Mouse (Mus musculus) CH12.LX (cell line): ENCODE measurements around the gene Taf8. TPM values are rescaled to one million over a fixed set of nuclear protein-coding genes. Genes with fewer than 3 reads are reported as not detected.

Experiments used
- DNase-seq: peaks from one replicate; pipeline ENCODE4 v3.0.0-alpha.2; 2013; ENCODE audit errors: extremely low read depth
- H3K27ac ChIP-seq: 2 replicates; pipeline ENCODE4 v1.5.1; 2012; ENCODE audit warnings: low read depth, mild to moderate bottlenecking, control low read depth, moderate library complexity; ENCODE audit not compliant: insufficient read depth
- H3K27me3 ChIP-seq: replicated peaks from 2 replicates; pipeline ENCODE3; 2012; ENCODE audit warnings: inconsistent platforms
- H3K36me3 ChIP-seq, 2 experiments: replicated peaks in 1 of 2; 2 replicates each; pipeline versions ENCODE3 to v1.6.1; 2012; ENCODE audit warnings: inconsistent platforms in 1 of 2, low read length in 1 of 2, mild to moderate bottlenecking in 1 of 2, mixed read lengths in 1 of 2, moderate library complexity in 1 of 2; ENCODE audit not compliant: control insufficient read depth in 1 of 2, insufficient read depth in 1 of 2
- H3K4me1 ChIP-seq, 2 experiments: 2 replicates each; pipeline ENCODE4 v1.6.1; 2012; ENCODE audit warnings: inconsistent platforms in 1 of 2, moderate library complexity in 1 of 2; ENCODE audit not compliant: insufficient read depth in 2 of 2, control insufficient read depth in 1 of 2
- H3K4me2 ChIP-seq: 2 replicates; pipeline ENCODE4 v1.6.1; 2012; ENCODE audit warnings: low read depth, mild to moderate bottlenecking, control low read depth; ENCODE audit not compliant: poor library complexity, insufficient read depth, severe bottlenecking
- H3K4me3 ChIP-seq, 3 experiments: fragments of 150-350 bp in 1 of 3; sonication (generic) in 1 of 3; replicated peaks in 1 of 3; 2 replicates each; pipeline versions ENCODE3 to v1.5.1; 2011 to 2012; ENCODE audit warnings: low read depth in 2 of 3, low read length in 2 of 3, mild to moderate bottlenecking in 2 of 3, moderate library complexity in 2 of 3, control low read depth in 1 of 3, improper control_type of control experiment in 1 of 3, inconsistent platforms in 1 of 3, mixed read lengths in 1 of 3; ENCODE audit not compliant: poor library complexity in 1 of 3
- H3K79me2 ChIP-seq: replicated peaks from 2 replicates; pipeline ENCODE4 v1.6.1; 2012; ENCODE audit warnings: mild to moderate bottlenecking, moderate library complexity; ENCODE audit not compliant: control insufficient read depth, poor library complexity, insufficient read depth, severe bottlenecking; ENCODE audit errors: extremely low read depth
- H3K9ac ChIP-seq: 2 replicates; pipeline ENCODE4 v1.6.1; 2012; ENCODE audit warnings: low read depth, mild to moderate bottlenecking, control low read depth, moderate library complexity; ENCODE audit not compliant: insufficient read depth
- H3K9me3 ChIP-seq: replicated peaks from 2 replicates; pipeline ENCODE3; 2012; ENCODE audit warnings: low read length, inconsistent platforms, mixed read lengths
- CHD1 ChIP-seq: IDR thresholded peaks from 2 replicates; pipeline ENCODE4 v1.6.1; 2012; ENCODE audit warnings: low read depth, low read length, improper control_type of control experiment, inconsistent platforms
- CHD2 ChIP-seq: IDR thresholded peaks from 2 replicates; pipeline ENCODE4 v1.6.1; 2011; ENCODE audit warnings: low read length, improper control_type of control experiment
- CTCF ChIP-seq, 2 experiments: IDR thresholded peaks in 1 of 2; conservative IDR thresholded peaks in 1 of 2; 2 replicates each; pipeline ENCODE4 v1.5.1; 2011 to 2012; ENCODE audit warnings: low read depth in 2 of 2, low read length in 2 of 2, improper control_type of control experiment in 1 of 2, inconsistent platforms in 1 of 2, mild to moderate bottlenecking in 1 of 2, moderate library complexity in 1 of 2
- E2F4 ChIP-seq: IDR thresholded peaks from 2 replicates; pipeline ENCODE4 v1.6.1; 2011; ENCODE audit warnings: low read depth, low read length, improper control_type of control experiment; ENCODE audit not compliant: insufficient replicate concordance
- HCFC1 ChIP-seq: IDR thresholded peaks from 2 replicates; pipeline ENCODE4 v1.6.1; 2012; ENCODE audit warnings: low read depth, mild to moderate bottlenecking, inconsistent platforms, low read length, improper control_type of control experiment
- IRF4 ChIP-seq: IDR thresholded peaks from 2 replicates; pipeline ENCODE4 v1.6.1; 2014; ENCODE audit warnings: low read depth, mild to moderate bottlenecking, inconsistent platforms, low read length, improper control_type of control experiment
- JUN ChIP-seq: IDR thresholded peaks from 2 replicates; pipeline ENCODE4 v1.6.1; 2011; ENCODE audit warnings: low read depth, mild to moderate bottlenecking, low read length, improper control_type of control experiment, moderate library complexity; ENCODE audit not compliant: insufficient read depth
- JUND ChIP-seq: conservative IDR thresholded peaks from 2 replicates; pipeline ENCODE4 v1.6.1; 2011; ENCODE audit warnings: low read depth, low read length, improper control_type of control experiment
- KAT2A ChIP-seq: IDR thresholded peaks from 2 replicates; pipeline ENCODE4 v1.6.1; 2012; ENCODE audit warnings: low read length, improper control_type of control experiment, inconsistent platforms; ENCODE audit not compliant: insufficient replicate concordance
- MAZ ChIP-seq: IDR thresholded peaks from 2 replicates; pipeline ENCODE4 v1.6.1; 2012; ENCODE audit warnings: low read depth, mild to moderate bottlenecking, inconsistent platforms, low read length, improper control_type of control experiment, moderate library complexity
- MEF2A ChIP-seq: IDR thresholded peaks from 2 replicates; pipeline ENCODE4 v1.6.1; 2014; ENCODE audit warnings: low read depth, mild to moderate bottlenecking, inconsistent platforms, low read length, improper control_type of control experiment, borderline replicate concordance
- NELFE ChIP-seq: IDR thresholded peaks from 2 replicates; pipeline ENCODE4 v1.6.1; 2011; ENCODE audit warnings: low read depth, low read length, improper control_type of control experiment
- NRF1 ChIP-seq: IDR thresholded peaks from 2 replicates; pipeline ENCODE4 v1.6.1; 2014; ENCODE audit warnings: low read depth, mild to moderate bottlenecking, inconsistent platforms, low read length, improper control_type of control experiment, moderate library complexity
- PAX5 ChIP-seq: IDR thresholded peaks from 2 replicates; pipeline ENCODE4 v1.6.1; 2012; ENCODE audit warnings: low read length, inconsistent platforms, mixed read lengths
- POLR2A ChIP-seq: IDR thresholded peaks from 2 replicates; pipeline ENCODE4 v1.6.1; 2011; ENCODE audit warnings: low read depth, mild to moderate bottlenecking, improper control_type of control experiment, low read length
- RAD21 ChIP-seq: IDR thresholded peaks from 2 replicates; pipeline ENCODE4 v1.6.1; 2011; ENCODE audit warnings: low read depth, mild to moderate bottlenecking, low read length, improper control_type of control experiment, moderate library complexity
- SIN3A ChIP-seq: IDR thresholded peaks from 2 replicates; pipeline ENCODE4 v1.6.1; 2012; ENCODE audit warnings: low read length, improper control_type of control experiment, inconsistent platforms
- SMC3 ChIP-seq: IDR thresholded peaks from 2 replicates; pipeline ENCODE4 v1.6.1; 2011; ENCODE audit warnings: low read depth, low read length, improper control_type of control experiment
- TCF12 ChIP-seq: IDR thresholded peaks from 2 replicates; pipeline ENCODE4 v1.6.1; 2014; ENCODE audit warnings: low read depth, mild to moderate bottlenecking, inconsistent platforms, low read length, improper control_type of control experiment
- USF2 ChIP-seq: conservative IDR thresholded peaks from 2 replicates; pipeline ENCODE4 v1.6.1; 2011; ENCODE audit warnings: low read depth, low read length, improper control_type of control experiment
- ZKSCAN1 ChIP-seq: IDR thresholded peaks from 2 replicates; pipeline ENCODE4 v1.6.1; 2012; ENCODE audit warnings: low read depth, inconsistent platforms, low read length, improper control_type of control experiment, borderline replicate concordance
- ZMIZ1 ChIP-seq: IDR thresholded peaks from 2 replicates; pipeline ENCODE4 v1.6.1; 2012; ENCODE audit warnings: low read depth, mild to moderate bottlenecking, inconsistent platforms, low read length, improper control_type of control experiment
- dilution Hi-C: fragments of 300-500 bp; cut with MboI; formaldehyde crosslinking; loops from 2 replicates; pipeline ENCODE4 v1.14.3; 2020; ENCODE audit warnings: low sequenced_read_pairs; ENCODE audit not compliant: extremely low pct_unique_long_range_greater_than_20kb, extremely low pct_ligation_motif_present
- in situ Hi-C: fragments of 300-500 bp; cut with MboI; formaldehyde crosslinking; loops from 3 replicates; pipeline ENCODE4 v1.14.3; 2019; ENCODE audit warnings: low sequenced_read_pairs, low pct_ligation_motif_present, low pct_unique_long_range_greater_than_20kb, mixed read lengths
- polyA plus RNA-seq: library from polyadenylated mRNA; unstranded; fragments of >175 nt; gene quantifications from 2 replicates; pipeline ENCODE4 v1.2.1, GENCODE M21; 2012; ENCODE audit warnings: low read depth; ENCODE audit not compliant: insufficient read length
- total RNA-seq, 2 experiments: library from RNA; depleted of rRNA; stranded (reverse); fragments of 300-350 nt in 1 of 2; fragments of >200 nt in 1 of 2; gene quantifications; 2 replicates each; pipeline ENCODE4 v1.2.3; 2012 to 2014

Taf8 gene
- total and polyA plus RNA-seq, 3 experiments = 16.9 to 18.0 (median 17.0) TPM

- in situ Hi-C loops = no loop called here
- H3K9ac ChIP-seq = no peak overlapping the region
- no peak overlapping the region for H3K4me3 ChIP-seq
- TF ChIP-seq MEF2A (no peak), KAT2A (no peak), E2F4 (no peak), PAX5 (no peak), TCF12 (no peak), IRF4 (no peak), SMC3 (no peak), NRF1 (no peak), JUND (no peak), NELFE (no peak), RAD21 (no peak), POLR2A (no peak), USF2 (no peak), CTCF (conservative IDR thresholded peaks at IDR 0.05 in 1 of 2, IDR thresholded peaks at IDR 0.05 in 1 of 2; ENCODE audit: low read depth in 2 of 2, low read length in 2 of 2) (no peak), ZKSCAN1 (no peak), JUN (no peak), HCFC1 (no peak), SIN3A (no peak), ZMIZ1 (no peak), CHD1 (no peak)
- peaks cover 0 to 22% of the 10 kb centered on the region in 2 experiments; a peak in 2 of 4 replicates for H3K4me1 ChIP-seq
- no peak overlapping the region for H3K27ac ChIP-seq
- DNase-seq = no peak
- H3K79me2 ChIP-seq = no peaks in the 10 kb centered on the region
- H3K27me3 ChIP-seq = no peaks in the 10 kb centered on the region
- no peaks in the 10 kb centered on the region for H3K36me3 ChIP-seq
- dilution Hi-C loops = no loop called here
- H3K9me3 ChIP-seq = no peaks in the 10 kb centered on the region
- H3K4me2 ChIP-seq = no peak overlapping the region
Observed at GRCm38 (mm10) chr17:47521551-47522258, 19.6 kb upstream of the Taf8 start.

- Histone ChIP-seq H3K4me2 (no peak overlapping the region), H3K79me2 (no peaks in the 10 kb centered on the region), H3K36me3 (no peaks in the 10 kb centered on the region), H3K9ac (no peak overlapping the region), H3K27ac (no peak overlapping the region), H3K27me3 (no peaks in the 10 kb centered on the region)
- in situ Hi-C loops (no loop called here), dilution Hi-C loops (no loop called here)
- no peak for DNase-seq
- TF ChIP-seq PAX5 = no peak
- TF ChIP-seq CHD2 = no peak
- TF ChIP-seq JUN = no peak
- no peak for TF ChIP-seq MAZ
- TF ChIP-seq NRF1 = no peak
- TF ChIP-seq, all 38 proteins: peak for 0
- peaks cover 10 to 32% of the 10 kb centered on the region in 2 experiments for H3K4me1 ChIP-seq
- H3K4me3 ChIP-seq = no peak overlapping the region
- H3K9me3 ChIP-seq = no peaks in the 10 kb centered on the region
Observed at GRCm38 (mm10) chr17:47518205-47518604, 16.1 kb upstream of the Taf8 start.
